Comparison of ENCODE assay signal across 11 mouse cellular contexts in genomic region chr4:117390850-117391795, GRCm38 (mm10).
DNase-seq lines count a peak whose midpoint lies in the region; ATAC-seq and TF ChIP-seq lines count a peak whose summit lies in the region.
"Had no signal": no experiment of that assay in that cellular context is flagged by ENCODE, and none has a peak within 500 bp of the region (broad histone marks: within the 10 kb centered on the region; RNA-seq: fewer than 3 reads in every experiment).

No protein-coding gene starts in this region.

- 38% methylated on average over 22 of the region's 22 CpGs for WGBS in heart, embryonic 16.5 days
- WGBS in forebrain, postnatal 0 days: 34% methylated on average over 22 of the region's 22 CpGs
- WGBS in liver, embryonic 16.5 days (ENCODE audit: insufficient replicate concordance): 46% methylated on average over 22 of the region's 22 CpGs

- peak overlapping the region; percentile 20 for H3K4me3 ChIP-seq in heart, embryonic 16.5 days (ENCODE audit: low read length)
- no peak overlapping the region for H3K4me3 ChIP-seq in forebrain, postnatal 0 days (ENCODE audit: low read depth, low read length)
- no peak overlapping the region for H3K4me3 ChIP-seq in liver, embryonic 16.5 days (ENCODE audit: low read depth, low read length)

- peak overlapping the region; percentile 51 for H3K4me2 ChIP-seq in heart, embryonic 16.5 days (ENCODE audit: low read depth, low read length)
- 0 out of 2 replicates have a peak overlapping the region, but pooled peaks have one; percentile 4 for H3K4me2 ChIP-seq in forebrain, postnatal 0 days (ENCODE audit: low read depth)
- 0 out of 2 replicates have a peak overlapping the region, but pooled peaks have one; percentile 8 for H3K4me2 ChIP-seq in liver, embryonic 16.5 days (ENCODE audit: low read depth, low read length)

- no peaks in the 10 kb centered on the region for H3K36me3 ChIP-seq in heart, embryonic 16.5 days (ENCODE audit: control insufficient read depth, insufficient read depth)
- H3K36me3 ChIP-seq in forebrain, postnatal 0 days (ENCODE audit: insufficient read depth): no peaks in the 10 kb centered on the region
- H3K36me3 ChIP-seq in liver, embryonic 16.5 days (ENCODE audit: control insufficient read depth, insufficient read depth): no peaks in the 10 kb centered on the region

- no peak for ATAC-seq in heart, embryonic 16.5 days (replicated peaks; ENCODE audit: extremely low read depth, insufficient read depth, low FRiP score)
- ATAC-seq in forebrain, postnatal 0 days: no peak
- no peak for ATAC-seq in liver, embryonic 16.5 days (ENCODE audit: low read depth)

- DNase-seq in heart, adult 11 months: no peak
- DNase-seq in brain, adult 2 months (ENCODE audit: low read depth, low spot score): peak; percentile 43
- DNase-seq in forebrain, postnatal 0 days: no peak
- DNase-seq in adrenal gland, postnatal 4 days (ENCODE audit: low spot score in 2 of 2): no peak
- no peak for DNase-seq in spleen, postnatal 10 days (ENCODE audit: low spot score in 2 of 2)
- no peak for DNase-seq in gastrocnemius, postnatal 25 days
- DNase-seq: adrenal gland, adult 8-10 months; cerebellum, postnatal 36 days; thymus, postnatal 14 days had no signal

- no peak for TF ChIP-seq CTCF in forebrain, postnatal 0 days (IDR thresholded peaks at IDR 0.05; ENCODE audit: low read depth)

- H3K4me1 ChIP-seq in heart, embryonic 16.5 days (ENCODE audit: control insufficient read depth, insufficient read depth, low read length): peaks cover 6% of the 10 kb centered on the region
- H3K4me1 ChIP-seq in forebrain, postnatal 0 days (ENCODE audit: insufficient read depth): no peaks in the 10 kb centered on the region; the same call in 1 of the 2 replicates
- H3K4me1 ChIP-seq in liver, embryonic 16.5 days (ENCODE audit: control insufficient read depth, low read depth, low read length): no peaks in the 10 kb centered on the region; the same call in 1 of the 2 replicates

- H3K27me3 ChIP-seq in heart, embryonic 16.5 days (ENCODE audit: control insufficient read depth, insufficient read depth, low read length): no peaks in the 10 kb centered on the region
- no peaks in the 10 kb centered on the region for H3K27me3 ChIP-seq in forebrain, postnatal 0 days (ENCODE audit: insufficient read depth, low read length)
- no peaks in the 10 kb centered on the region for H3K27me3 ChIP-seq in liver, embryonic 16.5 days (ENCODE audit: control insufficient read depth, insufficient read depth, low read depth, low read length)

- no peak overlapping the region for H3K27ac ChIP-seq in heart, embryonic 16.5 days (ENCODE audit: low read length)
- H3K27ac ChIP-seq in forebrain, postnatal 0 days (ENCODE audit: low read depth, low read length): 0 out of 2 replicates have a peak overlapping the region, but pooled peaks have one; percentile 21
- no peak overlapping the region for H3K27ac ChIP-seq in liver, embryonic 16.5 days (ENCODE audit: low read length)

- H3K9me3 ChIP-seq in heart, embryonic 16.5 days (replicated peaks; ENCODE audit: control insufficient read depth, low read length): no peaks in the 10 kb centered on the region
- H3K9me3 ChIP-seq in forebrain, postnatal 0 days (ENCODE audit: low read length): no peaks in the 10 kb centered on the region
- no peaks in the 10 kb centered on the region for H3K9me3 ChIP-seq in liver, embryonic 16.5 days (replicated peaks; ENCODE audit: control insufficient read depth, low read length)

- no peak overlapping the region for H3K9ac ChIP-seq in heart, embryonic 16.5 days (ENCODE audit: low read length)
- H3K9ac ChIP-seq in forebrain, postnatal 0 days: no peak overlapping the region
- no peak overlapping the region for H3K9ac ChIP-seq in liver, embryonic 16.5 days (ENCODE audit: low read depth, low read length)
